11 mouse cellular contexts compared by ENCODE assay signal in genomic region chr10:100111209-100111608, GRCm38 (mm10).
DNase-seq lines count a peak whose midpoint lies in the region; ATAC-seq and TF ChIP-seq lines count a peak whose summit lies in the region.
"Had no signal": no experiment of that assay in that cellular context is flagged by ENCODE, and none has a peak within 500 bp of the region (broad histone marks: within the 10 kb centered on the region; RNA-seq: fewer than 3 reads in every experiment).

No protein-coding gene starts in this region.

- peaks cover 3% of the 10 kb centered on the region; the same call in 1 of the 2 replicates for H3K4me1 ChIP-seq in forebrain, embryonic 11.5 days (replicated peaks; ENCODE audit: control insufficient read depth, insufficient read depth, low read length)
- peaks cover 17% of the 10 kb centered on the region for H3K4me1 ChIP-seq in forebrain, embryonic 10.5 days
- H3K4me1 ChIP-seq in forebrain, postnatal 0 days (ENCODE audit: insufficient read depth): no peaks in the 10 kb centered on the region
- peaks cover 2% of the 10 kb centered on the region; the same call in 1 of the 2 replicates for H3K4me1 ChIP-seq in heart, embryonic 12.5 days (replicated peaks)

- peak overlapping the region; percentile 12; the same call in 1 of the 2 replicates for H3K27ac ChIP-seq in forebrain, embryonic 11.5 days (ENCODE audit: low read depth, low read length)
- no peak overlapping the region for H3K27ac ChIP-seq in forebrain, embryonic 10.5 days
- H3K27ac ChIP-seq in forebrain, postnatal 0 days (ENCODE audit: low read depth, low read length): no peak overlapping the region
- no peak overlapping the region for H3K27ac ChIP-seq in heart, embryonic 12.5 days (ENCODE audit: poor library complexity, severe bottlenecking)
- H3K27ac ChIP-seq: macrophage had no signal

- DNase-seq in forebrain, embryonic 11.5 days (ENCODE audit: low spot score): peak; percentile 53
- no peak for DNase-seq in forebrain, embryonic 10.5 days (ENCODE audit: extremely low spot score, low spot score)
- peak; percentile 6 for DNase-seq in right cerebral cortex, postnatal 4 days
- no peak for DNase-seq in right cerebral cortex, postnatal 25 days
- peak; percentile 51 for DNase-seq in forebrain, postnatal 0 days
- DNase-seq in retina, postnatal 1 day: peak; percentile 49
- no peak for DNase-seq in gastrocnemius, postnatal 36 days
- DNase-seq: adrenal gland, adult 2 months had no signal

- H3K36me3 ChIP-seq in forebrain, embryonic 11.5 days (ENCODE audit: control insufficient read depth, insufficient read depth, low read length): no peaks in the 10 kb centered on the region
- no peaks in the 10 kb centered on the region for H3K36me3 ChIP-seq in forebrain, embryonic 10.5 days (replicated peaks)
- H3K36me3 ChIP-seq in forebrain, postnatal 0 days (ENCODE audit: insufficient read depth): no peaks in the 10 kb centered on the region
- H3K36me3 ChIP-seq in heart, embryonic 12.5 days: no peaks in the 10 kb centered on the region

- intact Hi-C loops in gastrocnemius, postnatal 36 days (cut with DNase I): no loop called here

- TF ChIP-seq CTCF in forebrain, postnatal 0 days (IDR thresholded peaks at IDR 0.05; ENCODE audit: low read depth): no peak

- H3K9me3 ChIP-seq in forebrain, embryonic 11.5 days (ENCODE audit: control insufficient read depth, low read length): no peaks in the 10 kb centered on the region
- no peaks in the 10 kb centered on the region for H3K9me3 ChIP-seq in forebrain, embryonic 10.5 days
- no peaks in the 10 kb centered on the region for H3K9me3 ChIP-seq in forebrain, postnatal 0 days (ENCODE audit: low read length)
- no peaks in the 10 kb centered on the region for H3K9me3 ChIP-seq in heart, embryonic 12.5 days (replicated peaks)

- peak; percentile 90 for ATAC-seq in forebrain, embryonic 11.5 days (replicated peaks; ENCODE audit: low FRiP score)
- peak; percentile 34; the same call in 1 of the 2 replicates for ATAC-seq in forebrain, postnatal 0 days
- ATAC-seq in heart, embryonic 12.5 days (ENCODE audit: insufficient number of reproducible peaks, low FRiP score): no peak
- ATAC-seq: intestine, embryonic 16.5 days had no signal

- no peak overlapping the region for H3K4me3 ChIP-seq in forebrain, embryonic 11.5 days (ENCODE audit: low read depth, low read length)
- no peak overlapping the region for H3K4me3 ChIP-seq in forebrain, embryonic 10.5 days
- 0 out of 2 replicates have a peak overlapping the region, but pooled peaks have one; percentile 20 for H3K4me3 ChIP-seq in forebrain, postnatal 0 days (ENCODE audit: low read depth, low read length)
- no peak overlapping the region for H3K4me3 ChIP-seq in heart, embryonic 12.5 days

- no peaks in the 10 kb centered on the region for H3K27me3 ChIP-seq in forebrain, embryonic 11.5 days (ENCODE audit: control insufficient read depth, insufficient read depth, low read length)
- H3K27me3 ChIP-seq in forebrain, embryonic 10.5 days (ENCODE audit: poor library complexity, severe bottlenecking): no peaks in the 10 kb centered on the region
- no peaks in the 10 kb centered on the region for H3K27me3 ChIP-seq in forebrain, postnatal 0 days (ENCODE audit: insufficient read depth, low read length)
- no peaks in the 10 kb centered on the region for H3K27me3 ChIP-seq in heart, embryonic 12.5 days (replicated peaks)

- 14% methylated on average over 7 of the region's 7 CpGs for WGBS in forebrain, embryonic 11.5 days
- WGBS in forebrain, embryonic 10.5 days: 28% methylated on average over 7 of the region's 7 CpGs
- WGBS in forebrain, postnatal 0 days: 5% methylated on average over 7 of the region's 7 CpGs
- 50% methylated on average over 7 of the region's 7 CpGs for WGBS in heart, embryonic 12.5 days

- peak overlapping the region; percentile 11; the same call in 1 of the 2 replicates for H3K4me2 ChIP-seq in forebrain, embryonic 11.5 days (ENCODE audit: low read depth, low read length, severe bottlenecking)
- peak overlapping the region; percentile 42 for H3K4me2 ChIP-seq in forebrain, postnatal 0 days (ENCODE audit: low read depth)
- H3K4me2 ChIP-seq in heart, embryonic 12.5 days: no peak overlapping the region

- no peak overlapping the region for H3K9ac ChIP-seq in forebrain, embryonic 11.5 days (ENCODE audit: low read length)
- 0 out of 2 replicates have a peak overlapping the region, but pooled peaks have one; percentile 39 for H3K9ac ChIP-seq in forebrain, postnatal 0 days
- no peak overlapping the region for H3K9ac ChIP-seq in heart, embryonic 12.5 days

Comparison
In these comparisons a context has a peak if more than half of its experiments do, and no peak if none do; other contexts are left out.
1. DNase-seq: peak in forebrain, embryonic 11.5 days (single experiment), right cerebral cortex, postnatal 4 days (single experiment), forebrain, postnatal 0 days (single experiment) and retina, postnatal 1 day (single experiment); none in forebrain, embryonic 10.5 days (single experiment), right cerebral cortex, postnatal 25 days (single experiment) and gastrocnemius, postnatal 36 days (0 of 2).